Mouse (Mus musculus): ENCODE data around the gene Mphosph6. TPM values are rescaled to one million over a fixed set of nuclear protein-coding genes. Genes with fewer than 3 reads are reported as not detected.

Mphosph6 gene
- polyA plus RNA-seq, 1 experiment from 2014 or later: 37.6 TPM

Other genes with a start within 250 kb of the Mphosph6 start
- 0.41 and 0.63 TPM in 2 replicates for gene Sdr42e1, start 128.3 kb downstream of the Mphosph6 start, polyA plus RNA-seq (2015; fragmentation: Nextera tagmentation; extraction: Ambion mirVana)
- gene Hsd17b2, start 100.0 kb downstream of the Mphosph6 start, polyA plus RNA-seq (2015; fragmentation: Nextera tagmentation; extraction: Ambion mirVana): 0.32 and 1.2 TPM in 2 replicates

All from heart, embryonic 13.5 days (tissue).